Mouse (Mus musculus): ENCODE results near the gene Ppfibp1. TPM values are rescaled to one million over a fixed set of nuclear protein-coding genes. Genes with fewer than 3 reads are reported as not detected.

Ppfibp1 gene
- total and polyA plus RNA-seq, 3 experiments, result 1.1 to 8.6 (median 3.3) TPM

DNA sequence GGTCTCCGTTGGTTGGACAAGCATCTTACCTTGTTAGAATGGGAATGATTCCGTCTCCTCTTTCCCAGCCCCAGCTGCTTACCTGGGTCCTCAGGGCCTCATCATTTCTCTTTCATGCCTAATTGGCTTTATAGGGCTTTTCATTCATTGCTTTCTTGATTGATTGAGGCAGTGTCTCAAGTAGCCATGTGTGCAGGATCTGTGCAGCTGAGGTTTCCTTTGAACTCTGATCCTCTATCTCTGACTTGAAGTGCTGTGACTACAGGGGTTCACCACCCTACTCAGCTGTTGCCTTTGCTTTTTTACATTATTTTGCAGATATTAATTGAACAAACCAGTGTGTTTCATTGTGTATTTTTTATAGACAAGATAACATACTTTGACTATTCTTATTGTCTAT is 40.7 kb downstream of the Ppfibp1 start:
- H3K9me3 ChIP-seq (replicated peaks), result no peaks in the 10 kb centered on the region
- H3K4me3 ChIP-seq (ENCODE audit: low read depth, low read length), result no peak overlapping the region
- ATAC-seq (ENCODE audit: extremely low read depth, insufficient number of reproducible peaks, low FRiP score, poor library complexity, severe bottlenecking) (no peak), DNase-seq (ENCODE audit: low spot score) (no peak)
- H3K4me1 ChIP-seq (ENCODE audit: insufficient read depth, low read depth, low read length), result no peaks in the 10 kb centered on the region
- no peaks in the 10 kb centered on the region for H3K36me3 ChIP-seq (replicated peaks)
- no peak for TF ChIP-seq CTCF (IDR thresholded peaks at IDR 0.05; ENCODE audit: low read depth, low read length)
- no peak for TF ChIP-seq POLR2AphosphoS5 (IDR thresholded peaks at IDR 0.05; ENCODE audit: insufficient replicate concordance, low read depth, low read length)
- TF ChIP-seq TAL1 (conservative IDR thresholded peaks at IDR 0.05; ENCODE audit: low read depth, low read length), result no peak
- no peak for TF ChIP-seq GATA2 (IDR thresholded peaks at IDR 0.05; ENCODE audit: borderline replicate concordance, low read depth, low read length)
- no peak for TF ChIP-seq GATA1 (IDR thresholded peaks at IDR 0.05; ENCODE audit: borderline replicate concordance, low read length)
- H3K27me3 ChIP-seq (ENCODE audit: insufficient read depth, low read length), result no peaks in the 10 kb centered on the region

DNA sequence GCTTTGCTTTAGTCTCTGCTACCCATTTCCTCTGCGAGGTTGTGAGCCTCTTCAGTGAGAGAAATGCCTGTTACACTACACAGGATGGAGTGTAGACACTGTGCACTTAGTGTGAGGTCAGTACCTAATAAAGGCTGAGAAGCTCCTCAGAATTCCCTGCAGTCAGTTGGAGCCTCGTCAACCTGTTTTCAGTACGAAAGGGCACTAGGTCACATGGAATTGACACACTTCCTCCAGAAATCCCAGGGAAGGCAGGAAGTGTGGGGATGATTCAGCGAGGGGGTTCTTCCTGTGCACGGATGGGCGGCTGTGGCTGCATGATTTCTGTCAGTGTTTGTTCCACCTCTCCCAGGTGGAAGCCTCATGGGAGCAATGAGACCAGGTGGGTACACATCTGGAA is 44.8 kb downstream of the Ppfibp1 start:
- Histone ChIP-seq H3K9me3 (replicated peaks) (no peaks in the 10 kb centered on the region), H3K4me3 (ENCODE audit: low read depth, low read length) (no peak overlapping the region)

GRCm38 (mm10) chr6:146935957-146936356 is 47.7 kb downstream of the Ppfibp1 start:
- ATAC-seq (ENCODE audit: extremely low read depth, insufficient number of reproducible peaks, low FRiP score, poor library complexity, severe bottlenecking), result no peak
- H3K9me3 ChIP-seq (replicated peaks), result no peaks in the 10 kb centered on the region

More for the DNA sequence above, 44.8 kb downstream of the Ppfibp1 start:
- Histone ChIP-seq H3K27me3 (ENCODE audit: insufficient read depth, low read length) (no peaks in the 10 kb centered on the region), H3K36me3 (replicated peaks) (no peaks in the 10 kb centered on the region), H3K4me1 (ENCODE audit: insufficient read depth, low read depth, low read length) (no peaks in the 10 kb centered on the region)
- DNase-seq (ENCODE audit: low spot score) (no peak), ATAC-seq (ENCODE audit: extremely low read depth, insufficient number of reproducible peaks, low FRiP score, poor library complexity, severe bottlenecking) (no peak)
- no peak for TF ChIP-seq GATA1 (IDR thresholded peaks at IDR 0.05; ENCODE audit: borderline replicate concordance, low read length)
- TF ChIP-seq TAL1 (conservative IDR thresholded peaks at IDR 0.05; ENCODE audit: low read depth, low read length), result no peak
- no peak for TF ChIP-seq CTCF (IDR thresholded peaks at IDR 0.05; ENCODE audit: low read depth, low read length)
- no peak for TF ChIP-seq POLR2AphosphoS5 (IDR thresholded peaks at IDR 0.05; ENCODE audit: insufficient replicate concordance, low read depth, low read length)
- no peak for TF ChIP-seq GATA2 (IDR thresholded peaks at IDR 0.05; ENCODE audit: borderline replicate concordance, low read depth, low read length)

GRCm38 (mm10) chr6:146939026-146939425 is 50.7 kb downstream of the Ppfibp1 start:
- DNase-seq (ENCODE audit: low spot score), result no peak
- Histone ChIP-seq H3K4me1 (ENCODE audit: insufficient read depth, low read depth, low read length) (no peaks in the 10 kb centered on the region), H3K36me3 (replicated peaks) (no peaks in the 10 kb centered on the region), H3K27me3 (ENCODE audit: insufficient read depth, low read length) (no peaks in the 10 kb centered on the region), H3K4me3 (ENCODE audit: low read depth, low read length) (no peak overlapping the region), H3K9me3 (replicated peaks) (no peaks in the 10 kb centered on the region)
- no peak for TF ChIP-seq GATA2 (IDR thresholded peaks at IDR 0.05; ENCODE audit: borderline replicate concordance, low read depth, low read length)
- TF ChIP-seq GATA1 (IDR thresholded peaks at IDR 0.05; ENCODE audit: borderline replicate concordance, low read length), result no peak
- no peak for TF ChIP-seq POLR2AphosphoS5 (IDR thresholded peaks at IDR 0.05; ENCODE audit: insufficient replicate concordance, low read depth, low read length)
- TF ChIP-seq TAL1 (conservative IDR thresholded peaks at IDR 0.05; ENCODE audit: low read depth, low read length), result no peak
- TF ChIP-seq CTCF (IDR thresholded peaks at IDR 0.05; ENCODE audit: low read depth, low read length), result no peak
- ATAC-seq (ENCODE audit: extremely low read depth, insufficient number of reproducible peaks, low FRiP score, poor library complexity, severe bottlenecking), result no peak

More at GRCm38 (mm10) chr6:146935957-146936356, 47.7 kb downstream of the Ppfibp1 start:
- no peaks in the 10 kb centered on the region for H3K27me3 ChIP-seq (ENCODE audit: insufficient read depth, low read length)
- H3K4me1 ChIP-seq (ENCODE audit: insufficient read depth, low read depth, low read length), result no peaks in the 10 kb centered on the region
- no peak overlapping the region for H3K4me3 ChIP-seq (ENCODE audit: low read depth, low read length)
- TF ChIP-seq GATA1 (IDR thresholded peaks at IDR 0.05; ENCODE audit: borderline replicate concordance, low read length) (no peak), POLR2AphosphoS5 (IDR thresholded peaks at IDR 0.05; ENCODE audit: insufficient replicate concordance, low read depth, low read length) (no peak), CTCF (IDR thresholded peaks at IDR 0.05; ENCODE audit: low read depth, low read length) (no peak), GATA2 (IDR thresholded peaks at IDR 0.05; ENCODE audit: borderline replicate concordance, low read depth, low read length) (no peak), TAL1 (conservative IDR thresholded peaks at IDR 0.05; ENCODE audit: low read depth, low read length) (no peak)
- DNase-seq (ENCODE audit: low spot score), result no peak
- no peaks in the 10 kb centered on the region for H3K36me3 ChIP-seq (replicated peaks)

GRCm38 (mm10) chr6:146941505-146942275 is 53.4 kb downstream of the Ppfibp1 start:
- TF ChIP-seq CTCF (IDR thresholded peaks at IDR 0.05; ENCODE audit: low read depth, low read length), result no peak
- TF ChIP-seq TAL1 (conservative IDR thresholded peaks at IDR 0.05; ENCODE audit: low read depth, low read length), result no peak
- TF ChIP-seq GATA1 (IDR thresholded peaks at IDR 0.05; ENCODE audit: borderline replicate concordance, low read length), result no peak
- TF ChIP-seq GATA2 (IDR thresholded peaks at IDR 0.05; ENCODE audit: borderline replicate concordance, low read depth, low read length), result no peak
- no peak for TF ChIP-seq POLR2AphosphoS5 (IDR thresholded peaks at IDR 0.05; ENCODE audit: insufficient replicate concordance, low read depth, low read length)
- no peak for DNase-seq (ENCODE audit: low spot score)
- H3K36me3 ChIP-seq (replicated peaks), result no peaks in the 10 kb centered on the region
- H3K27me3 ChIP-seq (ENCODE audit: insufficient read depth, low read length), result no peaks in the 10 kb centered on the region
- no peaks in the 10 kb centered on the region for H3K4me1 ChIP-seq (ENCODE audit: insufficient read depth, low read depth, low read length)
- H3K4me3 ChIP-seq (ENCODE audit: low read depth, low read length), result no peak overlapping the region
- H3K9me3 ChIP-seq (replicated peaks), result no peaks in the 10 kb centered on the region
- no peak for ATAC-seq (ENCODE audit: extremely low read depth, insufficient number of reproducible peaks, low FRiP score, poor library complexity, severe bottlenecking)

- TF ChIP-seq GATA2 (IDR thresholded peaks at IDR 0.05; ENCODE audit: borderline replicate concordance, low read depth, low read length) (no peak), CTCF (IDR thresholded peaks at IDR 0.05; ENCODE audit: low read depth, low read length) (no peak), GATA1 (IDR thresholded peaks at IDR 0.05; ENCODE audit: borderline replicate concordance, low read length) (no peak), POLR2AphosphoS5 (IDR thresholded peaks at IDR 0.05; ENCODE audit: insufficient replicate concordance, low read depth, low read length) (no peak), TAL1 (conservative IDR thresholded peaks at IDR 0.05; ENCODE audit: low read depth, low read length) (no peak)
- no peak for DNase-seq (ENCODE audit: low spot score)
- Histone ChIP-seq H3K4me3 (ENCODE audit: low read depth, low read length) (no peak overlapping the region), H3K27me3 (ENCODE audit: insufficient read depth, low read length) (no peaks in the 10 kb centered on the region), H3K36me3 (replicated peaks) (no peaks in the 10 kb centered on the region), H3K4me1 (ENCODE audit: insufficient read depth, low read depth, low read length) (no peaks in the 10 kb centered on the region), H3K9me3 (replicated peaks) (no peaks in the 10 kb centered on the region)
- no peak for ATAC-seq (ENCODE audit: extremely low read depth, insufficient number of reproducible peaks, low FRiP score, poor library complexity, severe bottlenecking)
Observed at GRCm38 (mm10) chr6:146944009-146944408, 55.7 kb downstream of the Ppfibp1 start.

All from G1E (cell line).